Mouse (Mus musculus) ES-Bruce4 (cell line): ENCODE data around the gene Cd48. TPM values are rescaled to one million over a fixed set of nuclear protein-coding genes. Genes with fewer than 3 reads are reported as not detected.

Source experiments
- H3K27ac ChIP-seq: 2 replicates; pipeline ENCODE4 v1.5.1; 2012; ENCODE audit warnings: low read length, inconsistent platforms; ENCODE audit not compliant: insufficient read depth
- H3K27me3 ChIP-seq: 2 replicates; pipeline ENCODE4 v1.6.1; 2012; ENCODE audit warnings: mild to moderate bottlenecking, low read length, inconsistent platforms; ENCODE audit not compliant: control insufficient read depth, poor library complexity, insufficient read depth, severe bottlenecking
- H3K36me3 ChIP-seq: 2 replicates; pipeline ENCODE4 v1.6.1; 2012; ENCODE audit warnings: inconsistent platforms, mild to moderate bottlenecking, low read length, moderate library complexity; ENCODE audit not compliant: control insufficient read depth, poor library complexity, insufficient read depth, severe bottlenecking
- H3K4me1 ChIP-seq: one replicate; pipeline ENCODE4 v1.8.1; 2011; ENCODE audit warnings: low read length; ENCODE audit not compliant: control insufficient read depth, insufficient read depth
- H3K4me3 ChIP-seq: 2 replicates; pipeline ENCODE4 v1.5.1; 2011; ENCODE audit warnings: low read depth, mild to moderate bottlenecking, low read length
- H3K9ac ChIP-seq: 2 replicates; pipeline ENCODE4 v1.6.1; 2012; ENCODE audit warnings: low read depth, mild to moderate bottlenecking, inconsistent platforms; ENCODE audit not compliant: poor library complexity, severe bottlenecking
- H3K9me3 ChIP-seq: replicated peaks from 2 replicates; pipeline ENCODE4 v1.6.1; 2012; ENCODE audit warnings: mild to moderate bottlenecking, low read length, inconsistent platforms; ENCODE audit not compliant: control insufficient read depth, poor library complexity, insufficient read depth, severe bottlenecking
- CTCF ChIP-seq: IDR thresholded peaks from one replicate; pipeline ENCODE4 v1.8.1; 2011; ENCODE audit warnings: low read depth, low read length
- EP300 ChIP-seq: IDR thresholded peaks from 2 replicates; pipeline ENCODE4 v1.6.1; 2011; ENCODE audit warnings: low read depth, low read length; ENCODE audit not compliant: insufficient read depth
- POLR2A ChIP-seq: IDR thresholded peaks from one replicate; pipeline ENCODE4 v1.8.1; 2011; ENCODE audit warnings: low read length; ENCODE audit not compliant: insufficient read depth
- polyA plus RNA-seq: library from polyadenylated mRNA; stranded (reverse); fragments of >200 nt; gene quantifications from 2 replicates; pipeline ENCODE4 v1.2.4, GENCODE M21; 2011; ENCODE audit warnings: low read depth; ENCODE audit not compliant: missing spikeins, insufficient read depth, insufficient read length

Gene Cd48
- polyA plus RNA-seq, 1 experiment: not detected

- TF ChIP-seq POLR2A: no peak
- TF ChIP-seq CTCF: no peak
- no peak for TF ChIP-seq EP300
- H3K4me1 ChIP-seq: peaks cover 2% of the 10 kb centered on the region
- no peak overlapping the region for H3K4me3 ChIP-seq
- H3K9me3 ChIP-seq: no peaks in the 10 kb centered on the region
- no peaks in the 10 kb centered on the region for H3K36me3 ChIP-seq
- H3K27ac ChIP-seq: no peak overlapping the region
- no peak overlapping the region for H3K9ac ChIP-seq
- no peaks in the 10 kb centered on the region for H3K27me3 ChIP-seq
Measured at GRCm38 (mm10) chr1:171674467-171674866, 7.3 kb upstream of the Cd48 start.

GRCm38 (mm10) chr1:171677721-171678120 is 4.1 kb upstream of the Cd48 start:
- Histone ChIP-seq H3K9ac (no peak overlapping the region), H3K36me3 (no peaks in the 10 kb centered on the region), H3K4me3 (no peak overlapping the region), H3K4me1 (peaks cover 2% of the 10 kb centered on the region), H3K27me3 (no peaks in the 10 kb centered on the region), H3K9me3 (no peaks in the 10 kb centered on the region), H3K27ac (no peak overlapping the region)
- TF ChIP-seq POLR2A (no peak), EP300 (no peak), CTCF (no peak)

- no peaks in the 10 kb centered on the region for H3K36me3 ChIP-seq
Measured at GRCm38 (mm10) chr1:171681009-171681408, 800 bp upstream of the Cd48 start.

GRCm38 (mm10) chr1:171684923-171685322 is 3.1 kb downstream of the Cd48 start:
- H3K9ac ChIP-seq: no peak overlapping the region
- H3K4me3 ChIP-seq: no peak overlapping the region
- TF ChIP-seq CTCF: no peak
- no peak for TF ChIP-seq POLR2A
- no peak for TF ChIP-seq EP300
- no peaks in the 10 kb centered on the region for H3K27me3 ChIP-seq
- no peak overlapping the region for H3K27ac ChIP-seq
- no peaks in the 10 kb centered on the region for H3K4me1 ChIP-seq
- H3K9me3 ChIP-seq: 0 out of 2 replicates have a peak, but pooled peaks cover 3% of the 10 kb centered on the region
- H3K36me3 ChIP-seq: no peaks in the 10 kb centered on the region

More at GRCm38 (mm10) chr1:171681009-171681408, 800 bp upstream of the Cd48 start:
- Histone ChIP-seq H3K4me1 (peaks cover 2% of the 10 kb centered on the region), H3K27me3 (no peaks in the 10 kb centered on the region), H3K27ac (no peak overlapping the region), H3K9me3 (no peaks in the 10 kb centered on the region), H3K9ac (no peak overlapping the region), H3K4me3 (no peak overlapping the region)
- TF ChIP-seq CTCF (no peak), POLR2A (no peak), EP300 (no peak)

- no peak overlapping the region for H3K4me3 ChIP-seq
- TF ChIP-seq CTCF (no peak), EP300 (no peak), POLR2A (no peak)
- H3K36me3 ChIP-seq: no peaks in the 10 kb centered on the region
- H3K9me3 ChIP-seq: 0 out of 2 replicates have a peak, but pooled peaks cover 3% of the 10 kb centered on the region
- H3K27me3 ChIP-seq: no peaks in the 10 kb centered on the region
- H3K27ac ChIP-seq: no peak overlapping the region
- H3K4me1 ChIP-seq: no peaks in the 10 kb centered on the region
- no peak overlapping the region for H3K9ac ChIP-seq
Measured at GRCm38 (mm10) chr1:171687320-171687719, 5.5 kb downstream of the Cd48 start.

GRCm38 (mm10) chr1:171693918-171694317 is 12.1 kb downstream of the Cd48 start:
- H3K36me3 ChIP-seq: no peaks in the 10 kb centered on the region
- no peaks in the 10 kb centered on the region for H3K9me3 ChIP-seq
- no peak overlapping the region for H3K4me3 ChIP-seq
- no peak overlapping the region for H3K9ac ChIP-seq
- H3K4me1 ChIP-seq: no peaks in the 10 kb centered on the region
- no peak overlapping the region for H3K27ac ChIP-seq
- TF ChIP-seq CTCF (no peak), POLR2A (no peak), EP300 (no peak)
- H3K27me3 ChIP-seq: no peaks in the 10 kb centered on the region
